Mouse (Mus musculus): ENCODE results near the gene 4933425L06Rik. TPM values are rescaled to one million over a fixed set of nuclear protein-coding genes. Genes with fewer than 3 reads are reported as not detected.

The 4933425L06Rik gene
- polyA plus RNA-seq, 1 experiment from 2014 or later: not detected

DNA sequence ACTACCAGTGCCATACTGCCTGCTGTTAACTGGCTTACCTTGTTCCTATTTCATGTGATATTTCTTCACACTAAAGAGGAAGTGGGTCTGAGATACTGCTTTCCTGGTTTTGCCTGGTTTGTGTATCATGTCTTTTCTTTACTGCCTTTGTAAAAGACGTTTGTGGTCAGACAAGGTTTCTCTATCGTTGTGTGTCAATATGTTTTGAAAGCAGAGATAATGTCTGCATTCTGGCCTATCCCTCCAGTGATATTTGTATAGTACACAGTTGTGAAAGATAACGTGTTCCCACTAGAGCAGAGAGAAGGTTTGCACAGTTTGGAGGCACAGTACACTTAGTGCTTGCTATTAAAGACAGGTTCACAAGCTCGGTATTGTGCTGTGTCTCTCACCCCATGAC is 58.0 kb downstream of the 4933425L06Rik start:
- 86% methylated on average over 4 of the region's 4 CpGs for WGBS
- no peak overlapping the region for H3K27ac ChIP-seq (replicated peaks)
- no peak overlapping the region for H3K4me3 ChIP-seq
- no peak overlapping the region for H3K9ac ChIP-seq (replicated peaks)
- ATAC-seq (ENCODE audit: low FRiP score, low read depth): no peak
- H3K4me2 ChIP-seq (replicated peaks): no peak overlapping the region
- H3K36me3 ChIP-seq: no peaks in the 10 kb centered on the region
- H3K27me3 ChIP-seq: no peaks in the 10 kb centered on the region
- no peaks in the 10 kb centered on the region for H3K4me1 ChIP-seq
- H3K9me3 ChIP-seq: no peaks in the 10 kb centered on the region

DNA sequence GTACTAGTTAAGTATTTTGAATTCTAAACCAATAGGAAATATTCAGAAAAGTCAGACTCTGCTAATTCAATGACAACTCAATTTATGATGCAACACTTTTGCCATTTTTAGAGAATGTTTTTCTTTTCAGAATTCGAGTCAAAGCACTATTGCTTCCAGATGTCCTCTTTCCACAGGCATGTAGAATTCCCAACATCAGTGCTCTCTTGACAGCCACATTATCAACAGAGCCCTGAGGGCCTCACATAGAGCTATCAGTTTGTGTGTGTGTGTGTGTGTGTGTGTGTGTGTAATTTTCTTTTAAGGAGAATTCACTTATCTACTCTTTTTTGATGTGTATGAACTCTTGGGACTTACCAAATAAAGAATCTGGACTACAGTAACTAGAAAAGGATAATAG is 64.9 kb downstream of the 4933425L06Rik start:
- no peaks in the 10 kb centered on the region for H3K27me3 ChIP-seq
- no peak overlapping the region for H3K27ac ChIP-seq (replicated peaks)
- no peaks in the 10 kb centered on the region for H3K9me3 ChIP-seq
- H3K36me3 ChIP-seq: no peaks in the 10 kb centered on the region
- WGBS: 76% methylated on average over 1 of the region's 1 CpGs
- H3K4me1 ChIP-seq: no peaks in the 10 kb centered on the region; the same call in 1 of the 2 replicates
- H3K4me2 ChIP-seq (replicated peaks): no peak overlapping the region
- no peak overlapping the region for H3K4me3 ChIP-seq
- ATAC-seq (ENCODE audit: low FRiP score, low read depth): no peak
- H3K9ac ChIP-seq (replicated peaks): no peak overlapping the region

DNA sequence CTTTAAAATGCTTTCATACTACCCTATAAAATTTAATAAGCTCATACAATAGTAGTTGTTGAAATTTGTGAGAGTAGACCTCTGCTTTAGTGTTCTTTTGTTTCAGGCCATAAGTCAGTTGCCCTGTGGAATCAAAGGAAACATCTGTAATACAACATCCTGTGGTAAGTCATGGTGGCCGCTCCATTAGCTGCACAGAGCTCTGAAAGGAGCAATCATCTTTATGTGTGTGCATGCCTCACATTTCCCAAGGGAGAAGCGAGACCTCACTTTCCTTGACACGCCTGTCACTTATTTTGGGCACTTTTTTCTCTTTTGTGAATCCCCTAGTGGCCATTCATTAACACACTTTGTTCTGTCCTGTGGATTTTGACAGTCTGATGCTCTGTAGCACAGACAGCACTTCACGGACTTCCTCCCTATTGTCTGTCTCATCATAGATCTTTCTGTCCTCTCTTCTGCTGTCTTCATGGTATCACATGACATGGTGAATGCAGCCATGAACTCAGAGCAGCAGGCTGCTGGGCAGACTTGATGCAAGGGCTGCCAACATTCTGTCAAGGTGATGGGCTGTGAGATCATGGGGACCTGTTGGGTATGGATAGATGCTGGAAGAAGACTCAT is 66.0 kb downstream of the 4933425L06Rik start:
- 55% methylated on average over 4 of the region's 4 CpGs for WGBS
- peak; percentile 57; the same call in 1 of the 2 replicates for ATAC-seq (ENCODE audit: low FRiP score, low read depth)
- no peak overlapping the region for H3K4me2 ChIP-seq (replicated peaks)

DNA sequence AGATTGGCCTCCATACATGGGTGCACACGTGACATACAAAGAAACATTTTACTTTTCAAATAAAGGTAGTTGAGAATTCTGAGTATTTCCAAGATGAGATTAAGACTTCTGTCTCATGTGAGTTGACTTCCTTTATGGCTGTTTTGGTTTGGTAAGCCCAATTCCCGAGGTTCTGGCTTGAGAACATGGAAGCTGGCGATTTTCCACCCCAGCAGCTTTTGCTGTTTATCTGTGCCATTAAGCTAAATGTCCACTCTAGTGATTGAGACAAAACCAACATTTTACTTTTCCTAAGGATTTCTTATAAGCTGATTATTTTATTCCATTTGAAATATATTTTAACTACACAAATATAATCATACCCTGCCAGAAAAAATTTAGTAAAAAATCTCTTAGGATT is 68.1 kb downstream of the 4933425L06Rik start:
- 91% methylated on average over 3 of the region's 3 CpGs for WGBS
- ATAC-seq (ENCODE audit: low FRiP score, low read depth): no peak
- H3K36me3 ChIP-seq: no peaks in the 10 kb centered on the region
- H3K4me1 ChIP-seq: no peaks in the 10 kb centered on the region; the same call in 1 of the 2 replicates
- no peaks in the 10 kb centered on the region for H3K9me3 ChIP-seq
- no peak overlapping the region for H3K4me3 ChIP-seq
- H3K27me3 ChIP-seq: no peaks in the 10 kb centered on the region
- H3K9ac ChIP-seq (replicated peaks): no peak overlapping the region
- H3K4me2 ChIP-seq (replicated peaks): no peak overlapping the region
- H3K27ac ChIP-seq (replicated peaks): no peak overlapping the region

More for the DNA sequence above, 66.0 kb downstream of the 4933425L06Rik start:
- Histone ChIP-seq H3K4me3 (no peak overlapping the region), H3K27me3 (no peaks in the 10 kb centered on the region), H3K4me1 (no peaks in the 10 kb centered on the region; the same call in 1 of the 2 replicates), H3K9me3 (no peaks in the 10 kb centered on the region), H3K36me3 (no peaks in the 10 kb centered on the region), H3K9ac (replicated peaks) (no peak overlapping the region), H3K27ac (replicated peaks) (no peak overlapping the region)

DNA sequence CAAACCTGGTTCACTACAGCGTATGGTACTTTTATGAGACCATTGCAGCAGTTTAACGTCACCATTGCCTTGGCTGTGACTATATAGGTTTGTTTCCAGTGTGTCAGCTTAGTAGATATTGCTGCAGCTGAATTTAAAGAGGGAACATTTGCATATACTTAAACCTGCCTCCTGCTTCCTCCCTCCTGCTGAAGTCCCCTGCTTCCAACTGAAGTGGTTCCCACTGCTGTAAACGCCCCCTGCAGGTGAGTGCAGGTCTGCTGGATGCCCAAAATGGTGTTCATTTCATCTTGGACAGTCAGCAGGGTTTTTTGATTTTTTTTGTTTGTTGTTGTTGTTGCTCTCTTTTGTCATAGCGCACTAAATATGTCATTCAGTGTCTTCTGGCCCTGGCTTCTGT is 72.0 kb downstream of the 4933425L06Rik start:
- H3K27ac ChIP-seq (replicated peaks): no peak overlapping the region
- no peak overlapping the region for H3K4me2 ChIP-seq (replicated peaks)
- no peak overlapping the region for H3K9ac ChIP-seq (replicated peaks)
- no peak overlapping the region for H3K4me3 ChIP-seq
- H3K9me3 ChIP-seq: no peaks in the 10 kb centered on the region
- H3K4me1 ChIP-seq: no peaks in the 10 kb centered on the region
- no peaks in the 10 kb centered on the region for H3K36me3 ChIP-seq
- WGBS: 55% methylated on average over 4 of the region's 4 CpGs
- ATAC-seq (ENCODE audit: low FRiP score, low read depth): 0 out of 2 replicates have a peak, but pooled peaks have one; percentile 31
- no peaks in the 10 kb centered on the region for H3K27me3 ChIP-seq

DNA sequence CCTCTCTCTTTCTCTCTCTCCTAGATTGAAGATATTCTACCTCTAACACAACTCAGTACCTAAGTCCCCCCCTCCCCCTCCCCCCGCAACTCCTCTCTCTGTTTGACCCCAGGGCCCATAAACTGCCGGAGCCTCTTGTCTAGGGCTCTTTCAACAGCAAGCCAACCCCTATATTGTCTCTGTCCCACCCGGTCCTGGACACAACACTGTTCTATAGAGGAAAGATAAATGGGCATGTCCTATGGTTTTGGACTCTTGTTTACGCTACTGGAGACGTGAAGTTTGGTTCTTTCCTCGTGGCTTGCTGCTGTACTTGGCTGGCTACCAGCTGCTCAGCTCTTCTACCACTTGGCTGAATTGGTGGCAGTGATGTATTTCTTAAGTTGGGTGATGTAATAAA is 83.5 kb downstream of the 4933425L06Rik start:
- H3K27ac ChIP-seq (replicated peaks): no peak overlapping the region
- H3K36me3 ChIP-seq: no peaks in the 10 kb centered on the region
- H3K9ac ChIP-seq (replicated peaks): no peak overlapping the region
- no peaks in the 10 kb centered on the region for H3K9me3 ChIP-seq
- no peak overlapping the region for H3K4me2 ChIP-seq (replicated peaks)
- WGBS: 88% methylated on average over 6 of the region's 6 CpGs
- no peaks in the 10 kb centered on the region for H3K4me1 ChIP-seq
- no peaks in the 10 kb centered on the region for H3K27me3 ChIP-seq
- H3K4me3 ChIP-seq: no peak overlapping the region
- ATAC-seq (ENCODE audit: low FRiP score, low read depth): no peak

Other genes with a start within 250 kb of the 4933425L06Rik start
- 0.50 and 0.65 TPM in 2 replicates for gene Shisal2b, start 218.2 kb upstream of the 4933425L06Rik start, polyA plus RNA-seq (2016; fragmentation: Nextera tagmentation; extraction: Ambion mirVana)
- 1.6 and 1.8 TPM in 2 replicates for gene Rgs7bp, start 27.2 kb upstream of the 4933425L06Rik start, polyA plus RNA-seq (2016; fragmentation: Nextera tagmentation; extraction: Ambion mirVana)
- 13.6 and 14.1 TPM in 2 replicates for gene Rnf180, start 212.7 kb downstream of the 4933425L06Rik start, polyA plus RNA-seq (2016; fragmentation: Nextera tagmentation; extraction: Ambion mirVana)